Mouse (Mus musculus) CH12.LX (cell line): ENCODE data around the gene Kcnk6. TPM values are rescaled to one million over a fixed set of nuclear protein-coding genes. Genes with fewer than 3 reads are reported as not detected.
A peak's percentile ranks its signal among the peaks of the same experiment; 100 is the strongest.
"Not testable (repeated sequence)": the region's sequence is repeated elsewhere in the genome, so short reads cannot be mapped to it uniquely, and the experiment has no call there.

Experiments used
- DNase-seq: peaks from one replicate; pipeline ENCODE4 v3.0.0-alpha.2; 2013; ENCODE audit errors: extremely low read depth
- H3K27ac ChIP-seq: 2 replicates; pipeline ENCODE4 v1.5.1; 2012; ENCODE audit warnings: low read depth, mild to moderate bottlenecking, control low read depth, moderate library complexity; ENCODE audit not compliant: insufficient read depth
- H3K27me3 ChIP-seq: replicated peaks from 2 replicates; pipeline ENCODE3; 2012; ENCODE audit warnings: inconsistent platforms
- H3K36me3 ChIP-seq, 2 experiments: replicated peaks in 1 of 2; 2 replicates each; pipeline versions ENCODE3 to v1.6.1; 2012; ENCODE audit warnings: inconsistent platforms in 1 of 2, low read length in 1 of 2, mild to moderate bottlenecking in 1 of 2, mixed read lengths in 1 of 2, moderate library complexity in 1 of 2; ENCODE audit not compliant: control insufficient read depth in 1 of 2, insufficient read depth in 1 of 2
- H3K4me1 ChIP-seq, 2 experiments: 2 replicates each; pipeline ENCODE4 v1.6.1; 2012; ENCODE audit warnings: inconsistent platforms in 1 of 2, moderate library complexity in 1 of 2; ENCODE audit not compliant: insufficient read depth in 2 of 2, control insufficient read depth in 1 of 2
- H3K4me2 ChIP-seq: 2 replicates; pipeline ENCODE4 v1.6.1; 2012; ENCODE audit warnings: low read depth, mild to moderate bottlenecking, control low read depth; ENCODE audit not compliant: poor library complexity, insufficient read depth, severe bottlenecking
- H3K4me3 ChIP-seq, 3 experiments: fragments of 150-350 bp in 1 of 3; sonication (generic) in 1 of 3; replicated peaks in 1 of 3; 2 replicates each; pipeline versions ENCODE3 to v1.5.1; 2011 to 2012; ENCODE audit warnings: low read depth in 2 of 3, low read length in 2 of 3, mild to moderate bottlenecking in 2 of 3, moderate library complexity in 2 of 3, control low read depth in 1 of 3, improper control_type of control experiment in 1 of 3, inconsistent platforms in 1 of 3, mixed read lengths in 1 of 3; ENCODE audit not compliant: poor library complexity in 1 of 3
- H3K79me2 ChIP-seq: replicated peaks from 2 replicates; pipeline ENCODE4 v1.6.1; 2012; ENCODE audit warnings: mild to moderate bottlenecking, moderate library complexity; ENCODE audit not compliant: control insufficient read depth, poor library complexity, insufficient read depth, severe bottlenecking; ENCODE audit errors: extremely low read depth
- H3K9ac ChIP-seq: 2 replicates; pipeline ENCODE4 v1.6.1; 2012; ENCODE audit warnings: low read depth, mild to moderate bottlenecking, control low read depth, moderate library complexity; ENCODE audit not compliant: insufficient read depth
- H3K9me3 ChIP-seq: replicated peaks from 2 replicates; pipeline ENCODE3; 2012; ENCODE audit warnings: low read length, inconsistent platforms, mixed read lengths
- CHD1 ChIP-seq: IDR thresholded peaks from 2 replicates; pipeline ENCODE4 v1.6.1; 2012; ENCODE audit warnings: low read depth, low read length, improper control_type of control experiment, inconsistent platforms
- CHD2 ChIP-seq: IDR thresholded peaks from 2 replicates; pipeline ENCODE4 v1.6.1; 2011; ENCODE audit warnings: low read length, improper control_type of control experiment
- CTCF ChIP-seq, 2 experiments: IDR thresholded peaks in 1 of 2; conservative IDR thresholded peaks in 1 of 2; 2 replicates each; pipeline ENCODE4 v1.5.1; 2011 to 2012; ENCODE audit warnings: low read depth in 2 of 2, low read length in 2 of 2, improper control_type of control experiment in 1 of 2, inconsistent platforms in 1 of 2, mild to moderate bottlenecking in 1 of 2, moderate library complexity in 1 of 2
- E2F4 ChIP-seq: IDR thresholded peaks from 2 replicates; pipeline ENCODE4 v1.6.1; 2011; ENCODE audit warnings: low read depth, low read length, improper control_type of control experiment; ENCODE audit not compliant: insufficient replicate concordance
- ELF1 ChIP-seq: IDR thresholded peaks from 2 replicates; pipeline ENCODE4 v1.6.1; 2014; ENCODE audit warnings: low read depth, mild to moderate bottlenecking, inconsistent platforms, low read length, improper control_type of control experiment
- EP300 ChIP-seq: IDR thresholded peaks from 2 replicates; pipeline ENCODE4 v1.6.1; 2011; ENCODE audit warnings: low read length, improper control_type of control experiment
- ETS1 ChIP-seq: conservative IDR thresholded peaks from 2 replicates; pipeline ENCODE4 v1.6.1; 2012; ENCODE audit warnings: low read depth, mild to moderate bottlenecking, inconsistent platforms, low read length, improper control_type of control experiment, moderate library complexity
- HCFC1 ChIP-seq: IDR thresholded peaks from 2 replicates; pipeline ENCODE4 v1.6.1; 2012; ENCODE audit warnings: low read depth, mild to moderate bottlenecking, inconsistent platforms, low read length, improper control_type of control experiment
- JUN ChIP-seq: IDR thresholded peaks from 2 replicates; pipeline ENCODE4 v1.6.1; 2011; ENCODE audit warnings: low read depth, mild to moderate bottlenecking, low read length, improper control_type of control experiment, moderate library complexity; ENCODE audit not compliant: insufficient read depth
- JUND ChIP-seq: conservative IDR thresholded peaks from 2 replicates; pipeline ENCODE4 v1.6.1; 2011; ENCODE audit warnings: low read depth, low read length, improper control_type of control experiment
- KAT2A ChIP-seq: IDR thresholded peaks from 2 replicates; pipeline ENCODE4 v1.6.1; 2012; ENCODE audit warnings: low read length, improper control_type of control experiment, inconsistent platforms; ENCODE audit not compliant: insufficient replicate concordance
- MAX ChIP-seq: IDR thresholded peaks from 2 replicates; pipeline ENCODE4 v1.6.1; 2011; ENCODE audit warnings: low read length, improper control_type of control experiment
- MEF2A ChIP-seq: IDR thresholded peaks from 2 replicates; pipeline ENCODE4 v1.6.1; 2014; ENCODE audit warnings: low read depth, mild to moderate bottlenecking, inconsistent platforms, low read length, improper control_type of control experiment, borderline replicate concordance
- MXI1 ChIP-seq: IDR thresholded peaks from 2 replicates; pipeline ENCODE4 v1.6.1; 2011; ENCODE audit warnings: mild to moderate bottlenecking, low read depth, low read length, improper control_type of control experiment
- NELFE ChIP-seq: IDR thresholded peaks from 2 replicates; pipeline ENCODE4 v1.6.1; 2011; ENCODE audit warnings: low read depth, low read length, improper control_type of control experiment
- PAX5 ChIP-seq: IDR thresholded peaks from 2 replicates; pipeline ENCODE4 v1.6.1; 2012; ENCODE audit warnings: low read length, inconsistent platforms, mixed read lengths
- POLR2A ChIP-seq: IDR thresholded peaks from 2 replicates; pipeline ENCODE4 v1.6.1; 2011; ENCODE audit warnings: low read depth, mild to moderate bottlenecking, improper control_type of control experiment, low read length
- SIN3A ChIP-seq: IDR thresholded peaks from 2 replicates; pipeline ENCODE4 v1.6.1; 2012; ENCODE audit warnings: low read length, improper control_type of control experiment, inconsistent platforms
- TBP ChIP-seq: conservative IDR thresholded peaks from 2 replicates; pipeline ENCODE4 v1.6.1; 2011; ENCODE audit warnings: low read depth, low read length, improper control_type of control experiment
- UBTF ChIP-seq: IDR thresholded peaks from 2 replicates; pipeline ENCODE4 v1.6.1; 2012; ENCODE audit warnings: low read depth, mild to moderate bottlenecking, inconsistent platforms, low read length, improper control_type of control experiment, moderate library complexity
- ZMIZ1 ChIP-seq: IDR thresholded peaks from 2 replicates; pipeline ENCODE4 v1.6.1; 2012; ENCODE audit warnings: low read depth, mild to moderate bottlenecking, inconsistent platforms, low read length, improper control_type of control experiment
- ZNF384 ChIP-seq: IDR thresholded peaks from 2 replicates; pipeline ENCODE4 v1.6.1; 2012; ENCODE audit warnings: low read depth, low read length, improper control_type of control experiment, inconsistent platforms
- dilution Hi-C: fragments of 300-500 bp; cut with MboI; formaldehyde crosslinking; loops from 2 replicates; pipeline ENCODE4 v1.14.3; 2020; ENCODE audit warnings: low sequenced_read_pairs; ENCODE audit not compliant: extremely low pct_unique_long_range_greater_than_20kb, extremely low pct_ligation_motif_present
- in situ Hi-C: fragments of 300-500 bp; cut with MboI; formaldehyde crosslinking; loops from 3 replicates; pipeline ENCODE4 v1.14.3; 2019; ENCODE audit warnings: low sequenced_read_pairs, low pct_ligation_motif_present, low pct_unique_long_range_greater_than_20kb, mixed read lengths
- polyA plus RNA-seq: library from polyadenylated mRNA; unstranded; fragments of >175 nt; gene quantifications from 2 replicates; pipeline ENCODE4 v1.2.1, GENCODE M21; 2012; ENCODE audit warnings: low read depth; ENCODE audit not compliant: insufficient read length
- total RNA-seq, 2 experiments: library from RNA; depleted of rRNA; stranded (reverse); fragments of 300-350 nt in 1 of 2; fragments of >200 nt in 1 of 2; gene quantifications; 2 replicates each; pipeline ENCODE4 v1.2.3; 2012 to 2014

Gene Kcnk6
- total and polyA plus RNA-seq, 3 experiments, result 1.9 to 4.0 (median 2.2) TPM

GRCm38 (mm10) chr7:29212199-29212765, 20.0 kb downstream of the Kcnk6 start:
- dilution Hi-C loops, result no loop called here
- in situ Hi-C loops, result loop anchor here (5.0 kb wide), 1 partner anchor 35 kb away; the partner anchor contains the start of gene 2200002D01Rik
- no peaks in the 10 kb centered on the region for H3K36me3 ChIP-seq
- H3K4me3 ChIP-seq, result peak overlapping the region; percentile 40 to 52 (median 52)
- TF ChIP-seq NELFE (no peak), MAX (no peak), CHD1 (no peak), EP300 (no peak), HCFC1 (no peak), ZMIZ1 (no peak), CTCF (conservative IDR thresholded peaks at IDR 0.05 in 1 of 2, IDR thresholded peaks at IDR 0.05 in 1 of 2; ENCODE audit: low read depth in 2 of 2, low read length in 2 of 2) (no peak), JUN (no peak), E2F4 (no peak), MXI1 (no peak), MEF2A (no peak), KAT2A (no peak), TBP (no peak)
- TF ChIP-seq, all 38 proteins: peak for 0
- Histone ChIP-seq H3K27ac (peak overlapping the region; percentile 47), H3K9ac (no peak overlapping the region), H3K79me2 (no peaks in the 10 kb centered on the region), H3K4me2 (no peak overlapping the region), H3K27me3 (no peaks in the 10 kb centered on the region), H3K4me1 (peaks cover 0 to 10% of the 10 kb centered on the region in 2 experiments; a peak in 2 of 4 replicates), H3K9me3 (peaks cover 9% of the 10 kb centered on the region)
- peak; percentile 74 for DNase-seq

GRCm38 (mm10) chr7:29211415-29212198, 20.7 kb downstream of the Kcnk6 start:
- 0 out of 2 replicates have a peak overlapping the region, but pooled peaks have one; percentile 1 for H3K9ac ChIP-seq
- H3K27ac ChIP-seq, result peak overlapping the region; percentile 47
- peaks cover 5% of the 10 kb centered on the region for H3K9me3 ChIP-seq
- H3K4me3 ChIP-seq, result peak overlapping the region; percentile 40 to 52 (median 52)
- H3K36me3 ChIP-seq, result no peaks in the 10 kb centered on the region
- peak overlapping the region; percentile 9 for H3K4me2 ChIP-seq
- no peaks in the 10 kb centered on the region for H3K27me3 ChIP-seq
- no peaks in the 10 kb centered on the region for H3K79me2 ChIP-seq
- DNase-seq, result peak; percentile 94
- peaks cover 0 to 10% of the 10 kb centered on the region in 2 experiments; a peak in 2 of 4 replicates for H3K4me1 ChIP-seq
- in situ Hi-C loops, result loop anchor here (5.0 kb wide), 1 partner anchor 36 kb away; the partner anchor contains the start of gene 2200002D01Rik
- dilution Hi-C loops, result no loop called here
- TF ChIP-seq CHD2, result no peak
- no peak for TF ChIP-seq PAX5
- peak; percentile 83 for TF ChIP-seq ZNF384
- TF ChIP-seq SIN3A, result peak; percentile 63; the same call in 1 of the 2 replicates
- no peak for TF ChIP-seq UBTF
- TF ChIP-seq JUND, result no peak
- TF ChIP-seq TBP, result no peak
- TF ChIP-seq MXI1, result no peak
- no peak for TF ChIP-seq E2F4
- peak; percentile 36; the same call in 1 of the 2 replicates for TF ChIP-seq POLR2A
- TF ChIP-seq CHD1, result no peak
- TF ChIP-seq ETS1, result no peak
- peak; percentile 85 for TF ChIP-seq ELF1
- TF ChIP-seq KAT2A, result no peak

GRCm38 (mm10) chr7:29211013-29211412, 21.3 kb downstream of the Kcnk6 start:
- dilution Hi-C loops, H3K27me3 ChIP-seq, H3K79me2 ChIP-seq, H3K9me3 ChIP-seq, H3K36me3 ChIP-seq: not testable (repeated sequence)
- peak overlapping the region; percentile 9 for H3K4me2 ChIP-seq
- peaks cover 0 to 10% of the 10 kb centered on the region in 2 experiments; a peak in 2 of 4 replicates for H3K4me1 ChIP-seq
- H3K4me3 ChIP-seq, result peak overlapping the region; percentile 40 to 52 (median 52)
- in situ Hi-C loops, result loop anchor here (5.0 kb wide), 1 partner anchor 36 kb away; the partner anchor contains the start of gene 2200002D01Rik
- H3K27ac ChIP-seq, result peak overlapping the region; percentile 47
- peak; percentile 60 for DNase-seq
- H3K9ac ChIP-seq, result 0 out of 2 replicates have a peak overlapping the region, but pooled peaks have one; percentile 1
